Mouse (Mus musculus) bone marrow macrophage, adult 2 months (primary cell): ENCODE measurements around the gene Phkb. TPM values are rescaled to one million over a fixed set of nuclear protein-coding genes. Genes with fewer than 3 reads are reported as not detected.

Experiments
- H3K27ac ChIP-seq: 2 replicates; pipeline ENCODE4 v1.5.1; 2012; ENCODE audit warnings: low read depth, low read length; ENCODE audit not compliant: insufficient read depth
- H3K4me1 ChIP-seq: 2 replicates; pipeline ENCODE4 v1.6.1; 2012; ENCODE audit warnings: low read length; ENCODE audit not compliant: control insufficient read depth, insufficient read depth
- H3K4me3 ChIP-seq: 2 replicates; pipeline ENCODE4 v1.5.1; 2012; ENCODE audit warnings: mild to moderate bottlenecking, low read length, moderate library complexity; ENCODE audit not compliant: insufficient read depth
- CTCF ChIP-seq: IDR thresholded peaks from 2 replicates; pipeline ENCODE4 v1.5.1; 2012; ENCODE audit warnings: low read depth, mild to moderate bottlenecking, low read length, moderate library complexity
- POLR2A ChIP-seq: IDR thresholded peaks from 2 replicates; pipeline ENCODE4 v1.6.1; 2012; ENCODE audit warnings: mild to moderate bottlenecking, low read depth, low read length, borderline replicate concordance
- polyA plus RNA-seq: library from polyadenylated mRNA; stranded (reverse); fragments of >200 nt; gene quantifications from 2 replicates; pipeline ENCODE4 v1.2.4, GENCODE M21; 2012; ENCODE audit not compliant: missing spikeins, insufficient read depth, insufficient read length

The Phkb gene
- polyA plus RNA-seq, 1 experiment = 29.6 TPM

- no peak overlapping the region for H3K4me3 ChIP-seq
- TF ChIP-seq POLR2A (no peak), CTCF (no peak)
- no peaks in the 10 kb centered on the region for H3K4me1 ChIP-seq
- H3K27ac ChIP-seq = no peak overlapping the region
Observed at GRCm38 (mm10) chr8:85937343-85937742, 96.6 kb downstream of the Phkb start.

DNA sequence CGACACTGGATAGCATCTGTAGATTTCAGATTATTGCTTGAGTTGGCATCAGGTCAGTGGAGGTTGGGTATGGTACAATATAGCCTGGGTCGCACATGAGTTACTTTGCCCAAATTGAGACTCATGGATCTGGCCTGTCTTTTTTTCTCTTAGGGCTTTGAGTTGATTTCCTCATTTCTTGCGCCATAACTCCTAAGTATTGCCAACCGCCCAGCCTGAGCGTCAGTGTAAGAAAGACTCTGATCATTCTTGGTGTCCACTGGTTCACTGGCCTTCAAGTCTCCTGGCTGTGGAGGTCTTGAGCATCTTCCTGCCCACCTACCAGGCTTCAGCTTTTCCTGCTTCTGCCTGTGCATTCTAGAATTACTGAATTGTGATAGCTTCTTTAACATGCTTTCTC lies 104.1 kb downstream of the Phkb start:
- H3K27ac ChIP-seq = no peak overlapping the region
- no peaks in the 10 kb centered on the region for H3K4me1 ChIP-seq
- no peak overlapping the region for H3K4me3 ChIP-seq
- no peak for TF ChIP-seq CTCF
- no peak for TF ChIP-seq POLR2A

GRCm38 (mm10) chr8:85958391-85958790 lies 117.6 kb downstream of the Phkb start:
- H3K4me3 ChIP-seq = no peak overlapping the region
- peaks cover 2% of the 10 kb centered on the region; the same call in 1 of the 2 replicates for H3K4me1 ChIP-seq
- no peak for TF ChIP-seq POLR2A
- no peak for TF ChIP-seq CTCF
- H3K27ac ChIP-seq = no peak overlapping the region

DNA sequence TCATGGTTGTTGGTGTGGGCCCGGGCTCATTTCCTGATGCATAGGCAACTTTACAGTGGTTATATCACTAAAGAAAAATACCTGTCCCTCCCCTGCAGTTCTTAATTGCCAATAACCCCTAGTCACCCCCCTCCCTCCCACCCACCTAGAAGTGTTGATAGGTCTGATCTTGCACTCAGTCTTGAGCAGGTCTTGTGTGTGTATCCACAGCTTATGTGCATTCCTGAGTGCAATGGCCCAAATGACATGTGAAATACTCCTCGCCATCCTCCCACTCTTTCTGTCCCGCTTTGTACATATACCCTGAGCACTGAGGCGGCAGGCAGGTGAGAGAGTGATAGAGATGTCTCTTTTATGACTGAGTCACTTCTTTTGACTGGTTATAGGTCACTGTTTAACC lies 119.1 kb downstream of the Phkb start:
- Histone ChIP-seq H3K4me1 (peaks cover 2% of the 10 kb centered on the region; the same call in 1 of the 2 replicates), H3K4me3 (no peak overlapping the region), H3K27ac (no peak overlapping the region)
- TF ChIP-seq POLR2A = no peak

DNA sequence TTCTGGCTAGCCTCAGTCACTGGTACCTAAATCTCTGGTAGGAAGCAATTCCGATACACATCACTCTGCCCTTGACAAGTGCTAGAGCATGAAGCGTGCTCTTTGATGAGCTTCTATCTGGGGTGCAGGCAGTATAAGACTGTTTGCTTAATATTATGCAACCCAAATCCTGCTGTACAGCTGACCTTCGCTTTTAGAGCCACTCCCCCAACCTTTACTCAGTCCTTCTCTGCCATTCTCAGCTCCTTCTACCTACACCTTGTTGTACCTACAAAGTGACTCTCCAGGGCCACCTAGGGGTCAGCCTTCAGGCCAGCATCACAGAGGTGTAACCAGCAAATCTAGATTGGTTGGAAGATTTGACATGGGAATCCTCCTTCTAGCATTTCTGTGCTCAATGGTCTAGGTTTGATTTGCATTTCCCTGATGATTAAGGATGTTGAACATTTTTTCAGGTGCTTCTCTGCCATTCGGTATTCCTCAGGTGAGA lies 136.9 kb downstream of the Phkb start:
- H3K4me3 ChIP-seq = no peak overlapping the region
- H3K4me1 ChIP-seq = no peaks in the 10 kb centered on the region
- no peak for TF ChIP-seq POLR2A
- TF ChIP-seq CTCF = no peak
- H3K27ac ChIP-seq = no peak overlapping the region

GRCm38 (mm10) chr8:85992911-85993310 lies 152.2 kb downstream of the Phkb start:
- no peak overlapping the region for H3K27ac ChIP-seq
- H3K4me1 ChIP-seq = no peaks in the 10 kb centered on the region
- TF ChIP-seq POLR2A (no peak), CTCF (no peak)

DNA sequence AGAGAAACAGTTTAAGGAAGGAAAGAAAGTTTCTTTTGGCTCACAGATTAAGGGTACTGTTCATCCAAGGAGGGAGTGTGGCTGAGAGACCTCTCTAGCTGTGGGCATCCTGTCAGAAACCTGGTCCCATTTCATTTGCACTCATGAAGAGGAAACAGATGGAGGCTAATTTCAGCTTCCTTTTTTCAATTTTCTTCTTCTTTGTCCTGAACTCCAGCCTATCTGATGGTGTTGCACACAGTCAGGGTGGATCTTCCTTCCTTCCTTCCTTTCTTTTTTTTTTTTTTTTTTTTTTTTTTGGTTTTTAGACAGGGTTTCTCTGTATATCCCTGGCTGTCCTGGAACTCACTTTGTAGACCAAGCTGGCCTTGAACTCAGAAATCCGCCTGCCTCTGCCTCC lies 152.9 kb downstream of the Phkb start:
- TF ChIP-seq CTCF = no peak
- TF ChIP-seq POLR2A = no peak
- Histone ChIP-seq H3K4me3 (no peak overlapping the region), H3K27ac (no peak overlapping the region), H3K4me1 (no peaks in the 10 kb centered on the region)

More at GRCm38 (mm10) chr8:85992911-85993310, 152.2 kb downstream of the Phkb start:
- no peak overlapping the region for H3K4me3 ChIP-seq

DNA sequence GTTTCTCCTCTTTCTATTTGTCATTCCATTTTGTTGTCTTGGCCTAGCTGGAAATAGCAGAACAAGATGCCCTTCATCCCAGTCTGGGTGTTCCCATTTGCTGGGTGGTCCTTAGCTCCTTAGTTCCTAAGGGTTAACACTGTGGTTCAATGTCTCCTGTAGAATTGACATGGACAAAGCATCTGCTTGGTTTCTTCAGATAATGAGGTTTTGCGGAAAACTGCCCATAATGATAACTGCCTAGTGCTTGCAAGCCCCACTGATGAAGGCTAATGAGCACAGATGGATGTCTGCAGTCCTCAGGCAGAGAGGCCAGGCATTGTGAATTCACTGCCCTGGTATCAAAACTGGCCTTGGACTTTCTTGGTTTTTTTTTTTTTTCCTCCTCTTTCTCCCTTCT lies 155.2 kb downstream of the Phkb start:
- no peak overlapping the region for H3K4me3 ChIP-seq
- H3K4me1 ChIP-seq = no peaks in the 10 kb centered on the region
- TF ChIP-seq POLR2A (no peak), CTCF (no peak)
- no peak overlapping the region for H3K27ac ChIP-seq

GRCm38 (mm10) chr8:86006485-86006884 lies 165.7 kb downstream of the Phkb start:
- no peak for TF ChIP-seq CTCF
- no peak for TF ChIP-seq POLR2A
- no peaks in the 10 kb centered on the region for H3K4me1 ChIP-seq
- no peak overlapping the region for H3K27ac ChIP-seq
- no peak overlapping the region for H3K4me3 ChIP-seq

DNA sequence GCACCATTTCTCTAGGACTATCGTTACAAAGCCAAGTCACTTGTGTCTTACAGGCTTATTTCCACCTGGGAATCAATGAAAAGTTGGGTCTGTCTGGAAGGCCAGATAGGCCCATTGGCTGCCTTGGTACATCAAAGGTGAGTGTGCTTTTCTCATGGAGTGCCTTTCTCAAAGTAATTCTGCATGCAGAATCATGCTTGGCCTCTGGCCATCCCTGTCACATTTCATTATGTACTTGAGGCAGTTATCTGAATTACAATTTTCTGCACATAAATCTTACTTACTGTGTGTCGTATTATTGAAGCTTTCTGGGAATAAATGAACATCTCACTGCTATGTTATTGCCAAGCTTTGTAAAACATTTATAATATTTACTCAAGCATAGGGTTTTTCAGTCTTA lies 176.0 kb downstream of the Phkb start:
- no peak overlapping the region for H3K27ac ChIP-seq
- TF ChIP-seq POLR2A (no peak), CTCF (no peak)
- H3K4me3 ChIP-seq = no peak overlapping the region
- no peaks in the 10 kb centered on the region for H3K4me1 ChIP-seq

- TF ChIP-seq POLR2A = no peak
- TF ChIP-seq CTCF = no peak
- H3K4me3 ChIP-seq = no peak overlapping the region
- H3K4me1 ChIP-seq = no peaks in the 10 kb centered on the region
- no peak overlapping the region for H3K27ac ChIP-seq
Observed at GRCm38 (mm10) chr8:86028646-86029312, 188.0 kb downstream of the Phkb start.

DNA sequence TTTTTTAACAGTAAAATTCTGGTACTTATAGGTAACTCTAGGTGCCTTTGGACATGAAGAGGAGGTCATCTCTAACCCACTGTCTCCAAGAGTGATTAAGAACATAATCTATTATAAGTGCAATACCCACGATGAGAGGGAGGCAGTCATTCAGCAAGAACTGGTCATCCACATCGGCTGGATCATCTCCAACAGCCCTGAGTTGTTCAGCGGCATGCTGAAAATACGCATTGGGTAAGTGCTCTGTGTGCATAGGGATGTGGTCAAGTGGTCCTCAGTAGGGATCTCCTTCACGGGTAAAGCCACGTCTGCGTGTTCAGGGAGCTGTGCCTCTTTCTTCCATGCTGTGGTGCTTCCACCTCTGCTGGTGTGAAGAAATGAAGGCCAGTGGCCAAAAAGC lies 188.7 kb downstream of the Phkb start:
- no peaks in the 10 kb centered on the region for H3K4me1 ChIP-seq
- TF ChIP-seq CTCF = no peak
- TF ChIP-seq POLR2A = no peak
- H3K4me3 ChIP-seq = no peak overlapping the region
- H3K27ac ChIP-seq = no peak overlapping the region
